Comparison of ENCODE assay signal across 16 mouse cellular contexts in the genomic region with DNA sequence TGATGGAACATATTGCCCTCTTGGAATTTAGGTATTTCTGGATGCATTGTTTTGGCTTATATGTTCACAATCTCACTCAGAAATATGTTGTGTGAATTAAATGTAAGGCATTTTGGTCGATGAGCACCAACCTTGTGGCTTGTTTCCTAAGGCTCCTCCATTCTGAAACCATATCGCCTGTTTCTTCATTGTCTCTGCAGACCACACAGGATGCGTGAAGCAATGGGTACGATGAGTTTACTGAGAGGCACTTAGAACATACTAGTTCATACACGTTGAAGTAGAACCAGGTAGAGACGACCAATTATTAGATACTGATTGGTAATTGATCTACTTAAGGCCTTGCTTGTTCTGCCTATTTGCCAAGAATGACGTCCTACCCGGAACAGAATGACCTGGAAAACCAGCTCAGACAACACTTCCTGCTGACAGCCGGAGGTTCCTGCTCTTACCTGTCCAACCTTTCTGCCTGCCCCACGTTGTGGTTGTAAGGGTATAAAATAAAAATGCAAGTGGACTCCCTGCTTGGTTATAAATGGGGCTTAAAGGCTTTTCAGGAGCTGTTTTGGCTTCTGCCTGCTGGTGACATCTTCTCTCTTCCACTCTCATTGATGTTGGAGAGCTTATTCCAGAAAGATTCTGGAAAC.
"Had no signal": no experiment of that assay in that cellular context is flagged by ENCODE, and none has a peak within 500 bp of the region (broad histone marks: within the 10 kb centered on the region; RNA-seq: fewer than 3 reads in every experiment).

No protein-coding gene starts in this region.

- H3K27ac ChIP-seq: layer of hippocampus, adult 2 months; liver, embryonic 13.5 days; macrophage; stomach, embryonic 15.5 days had no signal

- DNase-seq: kidney, adult 18-20 months; kidney, adult 9 months; kidney, postnatal 14 days; layer of hippocampus, adult 9-11 months; liver, embryonic 13.5 days; lung, embryonic 14.5 days; midbrain, embryonic 14.5 days; right cerebral cortex, adult 18-20 months; right cerebral cortex, postnatal 25 days; spleen, adult 18-20 months; thymus, postnatal 25 days had no signal

- ATAC-seq: lung, postnatal 0 days had no signal

- H3K4me3 ChIP-seq: layer of hippocampus, adult 2 months; liver, embryonic 13.5 days; stomach, embryonic 15.5 days had no signal

- H3K9me3 ChIP-seq: liver, embryonic 13.5 days; stomach, embryonic 15.5 days had no signal

- H3K27me3 ChIP-seq: liver, embryonic 13.5 days; stomach, embryonic 15.5 days had no signal

- H3K9ac ChIP-seq: liver, embryonic 13.5 days; lung, embryonic 14.5 days; stomach, embryonic 15.5 days had no signal

- H3K36me3 ChIP-seq: liver, embryonic 13.5 days; stomach, embryonic 15.5 days had no signal

- H3K4me2 ChIP-seq: liver, embryonic 13.5 days; lung, embryonic 14.5 days; midbrain, embryonic 11.5 days; stomach, embryonic 15.5 days had no signal

- H3K4me1 ChIP-seq: liver, embryonic 13.5 days; stomach, embryonic 15.5 days had no signal
